Mouse (Mus musculus) frontal cortex, adult 2 months (tissue): ENCODE measurements around the gene Sh3bp5l. TPM values are rescaled to one million over a fixed set of nuclear protein-coding genes. Genes with fewer than 3 reads are reported as not detected.
"Not testable (repeated sequence)": the region's sequence is repeated elsewhere in the genome, so short reads cannot be mapped to it uniquely, and the experiment has no call there.

ENCODE experiments used
- DNase-seq, 2 experiments: peaks; one replicate each; pipeline ENCODE4 v3.0.0; 2022; ENCODE audit warnings: low spot score in 1 of 2; ENCODE audit errors: extremely low spot score in 1 of 2
- polyA plus RNA-seq: library from polyadenylated mRNA; depleted of rRNA; stranded (reverse); fragments of >200 nt; gene quantifications from 2 replicates; pipeline ENCODE4 v1.2.3, GENCODE M21; 2012; rRNA removed

Sh3bp5l gene
- polyA plus RNA-seq, 1 experiment, result 40.8 TPM

DNA sequence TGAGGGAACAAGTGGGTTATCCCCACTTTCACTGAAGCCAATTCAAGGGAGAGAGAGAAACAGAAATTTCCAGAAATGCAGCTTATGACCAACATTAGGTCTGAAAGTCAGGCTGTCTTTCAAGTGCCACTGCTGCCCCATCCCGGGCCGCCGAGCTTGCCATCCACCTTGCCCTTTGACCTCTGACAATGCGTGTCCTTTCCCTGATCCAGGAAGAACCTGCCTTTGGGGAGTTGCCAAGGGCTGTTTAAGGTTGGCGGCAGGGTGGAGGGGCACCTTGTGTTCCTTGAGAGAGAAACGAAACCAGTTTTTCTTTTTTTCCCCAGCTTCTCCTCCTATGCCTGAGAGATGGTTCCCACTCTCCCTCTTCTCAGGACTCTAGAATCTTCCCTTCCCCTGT lies 35.7 kb downstream of the Sh3bp5l start:
- not testable (repeated sequence) for DNase-seq

DNA sequence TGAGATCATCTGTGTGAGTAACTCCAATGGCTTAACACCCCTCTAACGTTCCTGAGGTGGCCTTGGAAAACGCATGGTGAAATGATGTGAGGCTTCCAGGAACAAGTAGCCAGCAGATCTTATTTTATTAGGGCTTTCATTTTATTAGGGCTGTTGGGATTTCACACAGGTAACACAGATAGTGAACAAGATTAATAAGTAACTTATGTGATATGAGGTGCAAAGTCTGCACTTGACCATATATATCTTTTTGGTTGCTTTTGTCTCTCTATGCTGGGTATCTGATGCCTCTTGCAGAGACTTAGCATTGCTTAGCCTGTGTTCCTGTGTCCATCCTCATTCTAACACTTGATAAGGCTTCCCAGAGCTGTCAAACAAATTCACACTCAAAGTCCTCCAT lies 46.7 kb downstream of the Sh3bp5l start:
- DNase-seq, result no peak

DNA sequence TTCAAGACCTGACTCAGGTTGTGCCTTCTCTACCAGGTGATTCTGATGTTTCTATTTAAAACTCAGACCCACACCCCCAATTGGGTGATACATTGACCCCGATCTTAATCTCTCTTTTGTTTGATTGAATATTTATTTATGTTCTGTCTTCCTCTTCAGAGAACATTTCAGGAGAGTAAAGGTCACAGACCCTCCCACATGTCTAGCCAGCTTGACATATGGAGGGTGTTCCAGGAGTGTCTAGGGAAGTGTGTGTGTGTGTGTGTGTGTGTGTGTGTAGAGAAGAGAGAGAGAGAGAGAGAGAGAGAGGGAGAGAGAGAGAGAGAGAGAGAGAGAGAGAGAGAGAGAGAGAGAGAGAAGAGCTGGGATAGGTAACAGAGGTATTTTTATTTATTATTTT lies 47.2 kb downstream of the Sh3bp5l start:
- DNase-seq, result no peak

GRCm38 (mm10) chr11:58378763-58379278 lies 48.3 kb downstream of the Sh3bp5l start, which contains the start of gene Lypd8:
TSS of gene Lypd8 (plus strand) at chr11:58379043.
- DNase-seq, result no peak

DNA sequence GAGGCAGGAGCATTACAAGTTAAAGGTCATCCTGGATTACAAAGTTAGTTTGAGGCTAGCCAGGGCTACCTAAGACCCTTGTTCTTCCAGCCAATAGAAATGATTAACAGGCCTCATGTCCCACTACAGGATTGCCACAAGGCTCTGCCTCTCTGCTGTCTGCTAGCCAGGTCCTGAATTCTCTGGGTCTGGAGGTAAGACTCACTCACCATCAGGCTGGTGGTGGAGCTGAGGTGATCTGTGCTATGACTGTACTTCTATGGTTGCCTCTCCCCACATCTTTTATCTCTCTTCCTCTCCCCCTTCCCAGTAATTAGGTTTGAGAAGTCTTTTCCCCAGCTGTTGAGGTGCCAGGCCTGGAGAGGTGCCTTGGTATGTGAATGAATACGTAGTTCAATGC lies 49.0 kb downstream of the Sh3bp5l start:
- DNase-seq, result no peak

DNA sequence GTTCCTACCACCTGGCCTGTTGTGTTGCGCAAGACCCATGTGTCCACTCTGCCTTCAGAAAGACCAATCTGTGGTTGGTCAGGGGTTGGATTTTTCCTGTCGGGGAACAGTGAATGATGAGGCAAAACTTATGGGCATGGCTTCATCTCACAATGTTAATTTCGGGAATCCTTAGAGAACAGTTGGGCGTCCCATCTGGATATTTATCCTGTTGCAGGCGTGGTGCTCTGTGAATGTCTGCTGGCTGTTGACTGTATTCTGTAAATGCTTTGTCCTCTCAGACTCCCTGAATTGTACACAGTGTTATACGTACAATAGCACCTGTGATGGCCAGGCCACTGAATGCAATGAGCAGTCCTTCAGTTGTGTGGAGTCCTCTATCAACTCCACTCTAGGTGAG lies 51.9 kb downstream of the Sh3bp5l start:
- DNase-seq, result no peak

Other genes with a start within 250 kb of the Sh3bp5l start
- not detected in 2 replicates for gene Gm12248, start 237.6 kb upstream of the Sh3bp5l start, polyA plus RNA-seq
- 74.1 and 77.3 TPM in 2 replicates for gene Cnot8, start 226.6 kb upstream of the Sh3bp5l start, polyA plus RNA-seq
- 8.3 and 9.5 TPM in 2 replicates for gene Gemin5, start 162.2 kb upstream of the Sh3bp5l start, polyA plus RNA-seq
- gene Mrpl22, start 159.1 kb upstream of the Sh3bp5l start, polyA plus RNA-seq, result 45.4 and 58.9 TPM in 2 replicates
- gene Igtp, start 131.2 kb upstream of the Sh3bp5l start, polyA plus RNA-seq, result 6.8 and 7.1 TPM in 2 replicates
- gene Irgm2, start 131.1 kb upstream of the Sh3bp5l start, polyA plus RNA-seq, result 5.0 and 5.1 TPM in 2 replicates
- not detected in 2 replicates for gene 4930438A08Rik, start 55.9 kb upstream of the Sh3bp5l start, polyA plus RNA-seq
- gene Zfp692, start 23.7 kb upstream of the Sh3bp5l start, polyA plus RNA-seq, result 59.6 and 63.7 TPM in 2 replicates
- gene Zfp672, start 385 bp upstream of the Sh3bp5l start, polyA plus RNA-seq, result 50.1 and 52.2 TPM in 2 replicates
- gene Lypd8, start 48.3 kb downstream of the Sh3bp5l start, polyA plus RNA-seq, result 0.16 and 0.25 TPM in 2 replicates
- gene 1810065E05Rik, start 90.4 kb downstream of the Sh3bp5l start, polyA plus RNA-seq, result not detected in 2 replicates
- not detected in 2 replicates for gene Gm12253, start 101.8 kb downstream of the Sh3bp5l start, polyA plus RNA-seq
- gene Lypd9, start 122.2 kb downstream of the Sh3bp5l start, polyA plus RNA-seq, result not detected in 2 replicates
- 0.06 TPM in 1 of 2 replicates, not detected in the other for gene Olfr30, start 131.5 kb downstream of the Sh3bp5l start, polyA plus RNA-seq
- 0.02 TPM in 1 of 2 replicates, not detected in the other for gene Olfr332, start 161.8 kb downstream of the Sh3bp5l start, polyA plus RNA-seq
- gene Olfr331, start 171.8 kb downstream of the Sh3bp5l start, polyA plus RNA-seq, result not detected in 2 replicates
- gene Olfr330, start 204.1 kb downstream of the Sh3bp5l start, polyA plus RNA-seq, result not detected in 2 replicates
- not detected in 2 replicates for gene Olfr329-ps, start 215.7 kb downstream of the Sh3bp5l start, polyA plus RNA-seq
- gene Olfr328, start 224.9 kb downstream of the Sh3bp5l start, polyA plus RNA-seq, result not detected in 2 replicates
- gene Olfr224, start 239.8 kb downstream of the Sh3bp5l start, polyA plus RNA-seq, result not detected in 2 replicates
- gene Olfr325, start 247.0 kb downstream of the Sh3bp5l start, polyA plus RNA-seq, result not detected in 2 replicates